Mouse (Mus musculus) heart, adult 2 months (tissue): ENCODE results near the gene Rhof. TPM values are rescaled to one million over a fixed set of nuclear protein-coding genes. Genes with fewer than 3 reads are reported as not detected.

Source experiments
- DNase-seq, 2 experiments: peaks; one replicate each; pipeline ENCODE4 v3.0.0; 2021
- H3K27ac ChIP-seq: fragments of 200-600 bp; 2 replicates; pipeline ENCODE4 v1.8.1; 2022
- H3K27me3 ChIP-seq: fragments of 200-500 bp; 2 replicates; pipeline ENCODE4 v1.6.1; 2012; ENCODE audit warnings: mild to moderate bottlenecking, low read length, inconsistent platforms, mixed read lengths; ENCODE audit not compliant: control insufficient read depth, insufficient read depth
- H3K36me3 ChIP-seq: fragments of 200-500 bp; 2 replicates; pipeline ENCODE4 v1.6.1; 2012; ENCODE audit warnings: low read length, inconsistent platforms; ENCODE audit not compliant: control insufficient read depth, insufficient read depth
- H3K4me1 ChIP-seq: fragments of 200-500 bp; 2 replicates; pipeline ENCODE4 v1.6.1; 2011; ENCODE audit warnings: low read length; ENCODE audit not compliant: control insufficient read depth, insufficient read depth
- H3K4me3 ChIP-seq: fragments of 200-600 bp; 2 replicates; pipeline ENCODE4 v1.8.1; 2022
- H3K79me2 ChIP-seq: fragments of 200-500 bp; replicated peaks from 2 replicates; pipeline ENCODE4 v1.6.1; 2012; ENCODE audit warnings: mild to moderate bottlenecking, inconsistent platforms, low read length, moderate library complexity, mixed read lengths; ENCODE audit not compliant: control insufficient read depth, insufficient read depth
- H3K9ac ChIP-seq: fragments of 200-500 bp; 2 replicates; pipeline ENCODE4 v1.6.1; 2012; ENCODE audit warnings: low read depth, mild to moderate bottlenecking, control low read depth, inconsistent platforms, low read length, mixed read lengths
- CTCF ChIP-seq: fragments of 200-600 bp; IDR thresholded peaks from 2 replicates; pipeline ENCODE4 v1.8.1; 2022; ENCODE audit warnings: antibody characterized with exemption, mild to moderate bottlenecking, moderate library complexity
- EP300 ChIP-seq: fragments of 200-500 bp; IDR thresholded peaks from 2 replicates; pipeline ENCODE4 v1.6.1; 2011; ENCODE audit warnings: low read depth, low read length, control low read depth; ENCODE audit not compliant: insufficient read depth
- POLR2A ChIP-seq: fragments of 200-500 bp; IDR thresholded peaks from 2 replicates; pipeline ENCODE4 v1.6.1; 2011; ENCODE audit warnings: mild to moderate bottlenecking, low read depth, low read length, control low read depth; ENCODE audit not compliant: insufficient read depth
- WGBS: fragments of 180-500 bp; shearing (Covaris S2); methylation state at CpG from one replicate; pipeline ENCODE4 v1.1.7; 2018; 5-methylcytosine and 5-hydroxymethylcytosine counted together
- intact Hi-C: fragments of 180-260 bp; cut with DNase I; formaldehyde crosslinking; loops from one replicate; pipeline ENCODE4 v1.15.1; 2025
- polyA plus RNA-seq: library from polyadenylated mRNA; depleted of rRNA; stranded (reverse); fragments of >200 nt; gene quantifications from 2 replicates; pipeline ENCODE4 v1.2.3, GENCODE M21; 2012
- total RNA-seq, 2 experiments: library from RNA; stranded (reverse); gene quantifications; 2 replicates each; pipeline ENCODE4 v1.2.3; 2021

Rhof gene
- total and polyA plus RNA-seq, 3 experiments: 0.64 to 2.3 (median 0.70) TPM

DNA sequence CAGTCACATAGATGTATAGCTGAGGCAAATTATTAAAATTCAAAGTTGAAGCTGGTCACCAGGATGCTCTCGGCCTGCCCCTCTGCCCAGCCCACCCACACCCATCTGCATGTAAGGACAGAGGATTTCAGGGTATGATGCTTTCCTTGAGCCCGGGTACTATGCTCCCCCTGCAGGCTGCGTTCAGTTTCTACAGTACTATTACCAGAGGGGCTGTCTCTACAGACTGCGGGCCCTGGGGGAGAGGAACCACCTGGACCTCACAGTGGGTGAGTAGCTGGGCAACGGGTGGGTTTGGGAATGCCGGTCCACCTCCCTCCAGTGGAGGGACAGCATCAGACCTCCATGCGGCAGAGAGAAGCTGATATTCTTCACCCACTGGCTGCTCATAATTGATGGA lies 17.6 kb downstream of the Rhof start:
- intact Hi-C loops: no loop called here
- H3K27ac ChIP-seq: no peak overlapping the region
- H3K79me2 ChIP-seq: no peaks in the 10 kb centered on the region
- no peaks in the 10 kb centered on the region for H3K27me3 ChIP-seq
- H3K4me3 ChIP-seq: no peak overlapping the region
- no peaks in the 10 kb centered on the region for H3K4me1 ChIP-seq
- no peak for DNase-seq
- H3K36me3 ChIP-seq: no peaks in the 10 kb centered on the region
- 52% methylated on average over 7 of the region's 7 CpGs for WGBS
- no peak for TF ChIP-seq EP300
- peak; percentile 66 for TF ChIP-seq CTCF
- no peak overlapping the region for H3K9ac ChIP-seq

DNA sequence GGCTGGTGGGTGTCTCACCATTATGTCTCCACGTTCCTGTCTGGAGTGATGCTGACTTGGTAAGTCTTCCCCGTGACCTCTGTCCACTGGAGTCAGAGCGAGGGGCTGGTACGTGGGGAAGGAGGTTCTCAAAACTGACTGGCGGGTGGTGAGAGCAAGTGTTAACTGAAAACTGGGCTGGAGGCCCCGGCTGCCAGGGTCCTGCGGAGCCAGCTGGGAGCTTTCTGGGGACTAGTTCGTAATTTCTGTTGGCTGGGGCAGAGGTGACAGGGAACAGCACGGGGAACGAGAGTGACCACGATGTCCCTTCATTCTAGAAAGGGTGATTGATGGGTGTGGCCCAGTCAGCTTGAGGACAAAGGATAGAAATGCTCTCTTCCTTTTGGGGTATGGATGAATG lies 18.4 kb downstream of the Rhof start:
- Histone ChIP-seq H3K27me3 (no peaks in the 10 kb centered on the region), H3K27ac (no peak overlapping the region), H3K79me2 (no peaks in the 10 kb centered on the region), H3K36me3 (no peaks in the 10 kb centered on the region), H3K9ac (no peak overlapping the region), H3K4me1 (no peaks in the 10 kb centered on the region), H3K4me3 (no peak overlapping the region)
- intact Hi-C loops: no loop called here
- WGBS: 75% methylated on average over 11 of the region's 11 CpGs
- DNase-seq: no peak
- TF ChIP-seq CTCF: no peak
- no peak for TF ChIP-seq EP300
- no peak for TF ChIP-seq POLR2A

GRCm38 (mm10) chr5:123110296-123110721 lies 22.2 kb downstream of the Rhof start:
- H3K4me3 ChIP-seq: no peak overlapping the region
- no peaks in the 10 kb centered on the region for H3K4me1 ChIP-seq
- no peak for DNase-seq
- H3K79me2 ChIP-seq: no peaks in the 10 kb centered on the region
- no peaks in the 10 kb centered on the region for H3K36me3 ChIP-seq
- TF ChIP-seq EP300: no peak
- no peak for TF ChIP-seq CTCF
- TF ChIP-seq POLR2A: no peak
- 65% methylated on average over 13 of the region's 13 CpGs for WGBS
- H3K27me3 ChIP-seq: no peaks in the 10 kb centered on the region
- no peak overlapping the region for H3K27ac ChIP-seq
- intact Hi-C loops: no loop called here
- no peak overlapping the region for H3K9ac ChIP-seq

DNA sequence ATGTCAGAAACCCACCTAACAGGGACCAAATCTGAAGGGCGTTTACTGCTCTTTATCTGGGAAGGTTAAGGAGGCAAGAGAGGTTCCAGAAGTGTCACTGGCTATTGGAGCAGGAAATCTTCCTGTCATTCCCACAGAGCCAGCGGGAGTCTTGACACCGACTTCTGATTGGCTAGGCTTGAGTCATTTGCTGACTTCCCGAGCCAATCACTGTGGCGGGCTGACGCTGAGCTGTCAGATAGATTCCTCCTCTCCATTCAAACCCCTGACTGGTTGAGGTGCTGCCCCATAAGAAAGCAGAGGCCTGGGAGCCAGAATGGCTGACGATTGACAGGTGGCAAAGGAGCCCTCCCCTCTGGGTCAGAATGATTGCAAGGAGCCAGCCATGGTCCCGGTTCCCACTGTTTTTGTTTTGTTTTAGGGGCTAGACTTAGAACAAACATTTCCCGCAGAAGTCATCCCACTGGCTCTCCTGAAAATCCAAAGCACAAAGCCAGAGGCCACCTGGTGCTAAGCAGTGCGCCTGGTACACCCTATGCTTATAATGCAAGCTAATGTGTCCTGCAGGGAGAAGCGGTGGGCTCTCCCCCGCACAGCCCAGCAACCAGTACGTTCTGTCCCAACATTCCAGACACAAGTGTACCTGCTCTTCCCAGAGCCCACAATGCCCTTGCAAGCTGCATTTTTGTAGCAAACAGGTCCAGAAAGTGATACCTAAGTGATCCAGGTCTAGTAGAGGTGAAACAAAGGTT lies 22.9 kb downstream of the Rhof start:
- H3K27ac ChIP-seq: no peak overlapping the region
- H3K36me3 ChIP-seq: no peaks in the 10 kb centered on the region
- no peaks in the 10 kb centered on the region for H3K27me3 ChIP-seq
- TF ChIP-seq CTCF (no peak), POLR2A (no peak), EP300 (no peak)
- WGBS: 46% methylated on average over 13 of the region's 13 CpGs
- no peaks in the 10 kb centered on the region for H3K4me1 ChIP-seq
- intact Hi-C loops: no loop called here
- no peak overlapping the region for H3K4me3 ChIP-seq
- H3K9ac ChIP-seq: no peak overlapping the region
- H3K79me2 ChIP-seq: no peaks in the 10 kb centered on the region
- DNase-seq: no peak

DNA sequence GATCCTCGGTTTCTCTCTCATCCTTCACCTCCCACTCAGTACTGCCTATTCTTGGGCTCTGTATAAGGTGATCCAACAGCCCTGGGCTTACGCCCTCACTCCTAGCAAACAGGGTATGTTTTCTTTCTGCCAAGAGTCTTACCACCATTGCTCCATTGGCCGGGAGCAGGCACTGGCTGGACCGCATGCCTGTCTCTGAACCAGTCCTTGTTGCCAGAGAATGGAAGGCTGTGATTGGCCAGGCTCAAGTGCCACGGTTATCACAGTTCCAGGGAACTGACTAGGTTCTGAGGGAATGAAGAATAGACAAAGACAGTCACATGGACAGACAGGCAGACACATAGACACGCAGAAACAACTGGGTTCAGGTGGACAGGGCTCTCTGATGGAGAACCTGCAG lies 27.7 kb downstream of the Rhof start:
- 60% methylated on average over 6 of the region's 6 CpGs for WGBS

GRCm38 (mm10) chr5:123103556-123103955 lies 28.9 kb downstream of the Rhof start:
- Histone ChIP-seq H3K36me3 (no peaks in the 10 kb centered on the region), H3K79me2 (no peaks in the 10 kb centered on the region), H3K27me3 (no peaks in the 10 kb centered on the region), H3K27ac (no peak overlapping the region), H3K4me1 (no peaks in the 10 kb centered on the region; the same call in 1 of the 2 replicates), H3K4me3 (no peak overlapping the region), H3K9ac (no peak overlapping the region)
- 53% methylated on average over 8 of the region's 8 CpGs for WGBS
- no peak for DNase-seq
- intact Hi-C loops: no loop called here
- TF ChIP-seq CTCF: no peak
- no peak for TF ChIP-seq EP300
- TF ChIP-seq POLR2A: no peak

More for the DNA sequence above, 27.7 kb downstream of the Rhof start:
- peak in 1 of 2 experiments; percentile 59 for DNase-seq
- Histone ChIP-seq H3K9ac (no peak overlapping the region), H3K4me3 (no peak overlapping the region), H3K27me3 (no peaks in the 10 kb centered on the region), H3K27ac (no peak overlapping the region), H3K36me3 (no peaks in the 10 kb centered on the region), H3K79me2 (no peaks in the 10 kb centered on the region), H3K4me1 (no peaks in the 10 kb centered on the region; the same call in 1 of the 2 replicates)
- intact Hi-C loops: no loop called here
- TF ChIP-seq EP300 (no peak), POLR2A (no peak), CTCF (no peak)
